Mouse (Mus musculus): ENCODE data around the gene Fam180a.

DNA sequence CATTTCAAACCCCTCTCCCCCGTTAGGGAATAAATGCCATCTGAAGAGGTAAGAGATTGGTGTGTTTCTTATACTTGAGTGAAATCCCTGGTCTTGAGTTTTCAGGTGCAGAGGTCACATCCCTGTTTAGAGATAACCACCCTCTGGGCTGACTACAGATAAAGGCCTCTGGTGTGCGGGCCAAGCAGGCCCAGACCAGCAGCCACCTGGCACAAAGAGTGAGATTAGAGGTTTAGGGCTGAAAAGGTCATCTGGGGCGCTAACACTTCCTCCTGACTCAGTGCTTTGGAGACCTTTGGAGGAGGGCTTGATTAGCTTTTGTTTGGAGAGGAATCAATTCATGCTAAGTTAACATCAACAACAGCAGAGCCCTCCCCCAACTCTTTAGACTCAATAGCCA lies 7.7 kb upstream of the Fam180a start:
- no peak for TF ChIP-seq GATA1 (IDR thresholded peaks at IDR 0.05; ENCODE audit: low read length)
- TF ChIP-seq TAL1 (IDR thresholded peaks at IDR 0.05; ENCODE audit: low read length): no peak
